Mouse (Mus musculus) MEL (cell line): ENCODE data around the gene Mmaa. TPM values are rescaled to one million over a fixed set of nuclear protein-coding genes. Genes with fewer than 3 reads are reported as not detected.

Experiments
- DNase-seq: peaks from one replicate; pipeline ENCODE4 v3.0.0; 2011; ENCODE audit warnings: low read depth, low spot score
- H3K27ac ChIP-seq: 2 replicates; pipeline ENCODE4 v1.5.1; 2012; ENCODE audit warnings: low read depth, mild to moderate bottlenecking, control low read depth, low read length, moderate library complexity; ENCODE audit not compliant: control insufficient read depth
- H3K27me3 ChIP-seq, 2 experiments: fragments of 150-350 bp in 1 of 2; sonication (generic) in 1 of 2; 2 replicates each; pipeline ENCODE4 v1.6.1; 2012; ENCODE audit warnings: low read length in 2 of 2, mild to moderate bottlenecking in 2 of 2, improper control_type of control experiment in 1 of 2, moderate library complexity in 1 of 2; ENCODE audit not compliant: insufficient read depth in 2 of 2, control insufficient read depth in 1 of 2
- H3K36me3 ChIP-seq, 2 experiments: 2 replicates each; pipeline ENCODE4 v1.6.1; 2012 to 2014; ENCODE audit warnings: low read length in 2 of 2, improper control_type of control experiment in 1 of 2, inconsistent platforms in 1 of 2, mild to moderate bottlenecking in 1 of 2; ENCODE audit not compliant: insufficient read depth in 2 of 2, control insufficient read depth in 1 of 2
- H3K4me1 ChIP-seq, 2 experiments: fragments of 150-350 bp in 1 of 2; sonication (generic) in 1 of 2; 2 replicates each; pipeline ENCODE4 v1.6.1; 2012; ENCODE audit warnings: low read length in 2 of 2, improper control_type of control experiment in 1 of 2, mild to moderate bottlenecking in 1 of 2; ENCODE audit not compliant: insufficient read depth in 2 of 2, control insufficient read depth in 1 of 2
- H3K4me3 ChIP-seq, 2 experiments: fragments of 150-350 bp in 1 of 2; sonication (generic) in 1 of 2; 2 replicates each; pipeline ENCODE4 v1.5.1; 2012; ENCODE audit warnings: low read depth in 2 of 2, low read length in 2 of 2, mild to moderate bottlenecking in 2 of 2, moderate library complexity in 2 of 2, control low read depth in 1 of 2, improper control_type of control experiment in 1 of 2; ENCODE audit not compliant: control insufficient read depth in 1 of 2, insufficient read depth in 1 of 2
- H3K79me2 ChIP-seq: 2 replicates; pipeline ENCODE4 v1.6.1; 2012; ENCODE audit warnings: mild to moderate bottlenecking, low read length, moderate library complexity; ENCODE audit not compliant: control insufficient read depth, poor library complexity, insufficient read depth
- H3K9ac ChIP-seq: 2 replicates; pipeline ENCODE4 v1.6.1; 2012; ENCODE audit warnings: low read depth, mild to moderate bottlenecking, control low read depth, low read length, moderate library complexity; ENCODE audit not compliant: control insufficient read depth, poor library complexity, severe bottlenecking
- H3K9me3 ChIP-seq: fragments of 150-350 bp; sonication (generic); replicated peaks from 2 replicates; pipeline ENCODE4 v1.6.1; 2012; ENCODE audit warnings: mild to moderate bottlenecking, low read length, improper control_type of control experiment, moderate library complexity; ENCODE audit not compliant: insufficient read depth
- BHLHE40 ChIP-seq: IDR thresholded peaks from 2 replicates; pipeline ENCODE4 v1.6.1; 2012; ENCODE audit warnings: low read depth, mild to moderate bottlenecking, inconsistent platforms, low read length, improper control_type of control experiment, borderline replicate concordance
- E2F4 ChIP-seq: IDR thresholded peaks from 2 replicates; pipeline ENCODE4 v1.6.1; 2011; ENCODE audit warnings: low read depth, low read length, improper control_type of control experiment, borderline replicate concordance
- ETS1 ChIP-seq: IDR thresholded peaks from 2 replicates; pipeline ENCODE4 v1.6.1; 2012; ENCODE audit warnings: low read depth, mild to moderate bottlenecking, inconsistent platforms, low read length, improper control_type of control experiment, moderate library complexity
- HCFC1 ChIP-seq: IDR thresholded peaks from 2 replicates; pipeline ENCODE4 v1.6.1; 2012; ENCODE audit warnings: low read depth, mild to moderate bottlenecking, inconsistent platforms, low read length, improper control_type of control experiment, moderate library complexity
- JUND ChIP-seq: IDR thresholded peaks from 2 replicates; pipeline ENCODE4 v1.6.1; 2011; ENCODE audit warnings: low read depth, mild to moderate bottlenecking, improper control_type of control experiment, low read length
- KAT2A ChIP-seq: conservative IDR thresholded peaks from 2 replicates; pipeline ENCODE4 v1.6.1; 2012; ENCODE audit warnings: low read depth, low read length, improper control_type of control experiment, inconsistent platforms
- MAFK ChIP-seq: IDR thresholded peaks from 2 replicates; pipeline ENCODE4 v1.6.1; 2011; ENCODE audit warnings: low read depth, mild to moderate bottlenecking, low read length, improper control_type of control experiment, borderline replicate concordance
- MAX ChIP-seq: IDR thresholded peaks from 2 replicates; pipeline ENCODE4 v1.6.1; 2011; ENCODE audit warnings: low read length, improper control_type of control experiment
- MAZ ChIP-seq: IDR thresholded peaks from 2 replicates; pipeline ENCODE4 v1.6.1; 2012; ENCODE audit warnings: low read depth, mild to moderate bottlenecking, inconsistent platforms, low read length, improper control_type of control experiment
- MXI1 ChIP-seq: IDR thresholded peaks from 2 replicates; pipeline ENCODE4 v1.6.1; 2011; ENCODE audit warnings: mild to moderate bottlenecking, low read depth, low read length, improper control_type of control experiment
- MYC ChIP-seq: IDR thresholded peaks from 2 replicates; pipeline ENCODE4 v1.6.1; 2011; ENCODE audit warnings: low read depth, mild to moderate bottlenecking, low read length, improper control_type of control experiment, moderate library complexity
- NELFE ChIP-seq: IDR thresholded peaks from 2 replicates; pipeline ENCODE4 v1.6.1; 2011; ENCODE audit warnings: low read depth, low read length, improper control_type of control experiment
- NRF1 ChIP-seq: IDR thresholded peaks from 2 replicates; pipeline ENCODE4 v1.6.1; 2014; ENCODE audit warnings: low read depth, mild to moderate bottlenecking, inconsistent platforms, low read length, improper control_type of control experiment, moderate library complexity; ENCODE audit not compliant: poor library complexity, insufficient read depth, severe bottlenecking
- POLR2AphosphoS5 ChIP-seq: IDR thresholded peaks from 2 replicates; pipeline ENCODE4 v1.6.1; 2012; ENCODE audit warnings: low read depth, borderline replicate concordance, mild to moderate bottlenecking, inconsistent platforms, low read length, moderate library complexity, mixed read lengths
- RAD21 ChIP-seq: IDR thresholded peaks from 2 replicates; pipeline ENCODE4 v1.6.1; 2011; ENCODE audit warnings: mild to moderate bottlenecking, low read depth, low read length, improper control_type of control experiment
- RCOR1 ChIP-seq: IDR thresholded peaks from 2 replicates; pipeline ENCODE4 v1.6.1; 2012; ENCODE audit warnings: low read depth, mild to moderate bottlenecking, inconsistent platforms, low read length, improper control_type of control experiment
- TAL1 ChIP-seq: IDR thresholded peaks from 2 replicates; pipeline ENCODE4 v1.6.1; 2012; ENCODE audit warnings: mild to moderate bottlenecking, inconsistent platforms, low read length, moderate library complexity, mixed read lengths
- TBP ChIP-seq: IDR thresholded peaks from 2 replicates; pipeline ENCODE4 v1.8.0; 2011; ENCODE audit warnings: low read depth, low read length, improper control_type of control experiment
- TCF12 ChIP-seq: IDR thresholded peaks from 2 replicates; pipeline ENCODE4 v1.6.1; 2014; ENCODE audit warnings: low read depth, mild to moderate bottlenecking, inconsistent platforms, low read length, improper control_type of control experiment, moderate library complexity
- UBTF ChIP-seq: IDR thresholded peaks from 2 replicates; pipeline ENCODE4 v1.6.1; 2012; ENCODE audit warnings: low read depth, mild to moderate bottlenecking, inconsistent platforms, low read length, improper control_type of control experiment, moderate library complexity, borderline replicate concordance; ENCODE audit not compliant: insufficient read depth
- USF1 ChIP-seq: IDR thresholded peaks from 2 replicates; pipeline ENCODE4 v1.6.1; 2014; ENCODE audit warnings: low read depth, mild to moderate bottlenecking, inconsistent platforms, low read length, improper control_type of control experiment, moderate library complexity
- USF2 ChIP-seq, 2 experiments: IDR thresholded peaks; 2 replicates each; pipeline ENCODE4 v1.6.1; 2011 to 2012; ENCODE audit warnings: improper control_type of control experiment in 2 of 2, low read length in 2 of 2, borderline replicate concordance in 1 of 2, inconsistent platforms in 1 of 2, low read depth in 1 of 2, mild to moderate bottlenecking in 1 of 2; ENCODE audit not compliant: insufficient read depth in 1 of 2
- ZMIZ1 ChIP-seq: IDR thresholded peaks from 2 replicates; pipeline ENCODE4 v1.6.1; 2012; ENCODE audit warnings: low read depth, mild to moderate bottlenecking, inconsistent platforms, low read length, improper control_type of control experiment, moderate library complexity
- polyA plus RNA-seq, 2 experiments: library from polyadenylated mRNA; stranded (reverse) in 1 of 2; unstranded in 1 of 2; fragments of >175 nt in 1 of 2; fragments of >200 nt in 1 of 2; gene quantifications; 2 replicates each; pipeline versions ENCODE4 v1.2.1 to v1.2.4; 2012; ENCODE audit warnings: low replicate concordance in 2 of 2, low read depth in 1 of 2; ENCODE audit not compliant: insufficient read length in 2 of 2, insufficient read depth in 1 of 2, missing spikeins in 1 of 2
- total RNA-seq: library from RNA; depleted of rRNA; stranded (reverse); fragments of 300-350 nt; gene quantifications from 2 replicates; pipeline ENCODE4 v1.2.3, GENCODE M21; 2012

Mmaa gene
- total and polyA plus RNA-seq, 3 experiments = 3.2 to 6.8 TPM; not detected in 1

DNA sequence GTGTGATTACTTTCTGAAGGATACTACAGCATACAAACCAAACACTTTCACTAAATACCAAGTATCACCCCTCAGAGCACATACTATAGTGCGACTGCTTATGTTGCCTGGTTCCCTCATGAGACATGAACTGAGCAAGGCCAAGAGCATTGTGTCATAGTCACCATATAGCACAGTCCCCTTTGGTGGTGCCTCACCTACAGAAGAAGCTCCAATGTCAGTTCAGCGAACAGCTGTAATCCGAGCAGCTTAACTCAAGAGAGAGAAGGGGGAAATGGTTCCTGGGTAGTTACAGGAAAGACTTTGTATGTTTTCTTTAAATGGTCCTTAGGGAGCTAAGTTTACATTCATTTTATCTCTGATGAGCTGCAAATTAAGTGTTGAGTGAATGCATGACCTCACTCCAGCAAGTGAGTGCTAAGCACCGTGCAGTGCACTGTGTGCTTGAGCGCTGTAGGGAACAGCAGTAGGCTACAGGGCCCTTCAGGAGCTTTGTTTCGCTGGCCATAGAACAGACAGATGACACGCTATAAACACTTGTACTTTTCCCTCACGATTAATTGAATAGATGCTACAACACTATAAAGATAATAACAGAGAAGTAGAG, 17.4 kb downstream of the Mmaa start:
- TF ChIP-seq E2F4 (no peak), MAX (no peak), KAT2A (no peak), NRF1 (no peak), POLR2AphosphoS5 (no peak), TCF12 (no peak), HCFC1 (no peak), MYC (no peak)
- TF ChIP-seq, all 39 proteins: peak for 0
- no peak overlapping the region for H3K4me3 ChIP-seq
- H3K9ac ChIP-seq = no peak overlapping the region
- DNase-seq = no peak
- H3K36me3 ChIP-seq = no peaks in the 10 kb centered on the region
- no peaks in the 10 kb centered on the region for H3K9me3 ChIP-seq
- H3K79me2 ChIP-seq = no peaks in the 10 kb centered on the region
- H3K27me3 ChIP-seq = no peaks in the 10 kb centered on the region
- no peaks in the 10 kb centered on the region for H3K4me1 ChIP-seq
- H3K27ac ChIP-seq = no peak overlapping the region

GRCm38 (mm10) chr8:79274940-79275339, 19.8 kb downstream of the Mmaa start:
- no peaks in the 10 kb centered on the region for H3K36me3 ChIP-seq
- no peak for TF ChIP-seq NELFE
- TF ChIP-seq MXI1 = no peak
- TF ChIP-seq ETS1 = no peak
- no peak for TF ChIP-seq ZMIZ1
- no peak for TF ChIP-seq USF1
- TF ChIP-seq TAL1 = no peak
- TF ChIP-seq TBP = no peak
- TF ChIP-seq RCOR1 = no peak
- no peak for TF ChIP-seq TCF12
- TF ChIP-seq MAZ = no peak
- TF ChIP-seq BHLHE40 = no peak
- TF ChIP-seq MAFK = no peak
- no peak for TF ChIP-seq JUND
- TF ChIP-seq UBTF = no peak
- no peak for TF ChIP-seq RAD21
- no peak for TF ChIP-seq USF2 (IDR thresholded peaks at IDR 0.05; ENCODE audit: borderline replicate concordance in 1 of 2, insufficient read depth in 1 of 2, low read depth in 1 of 2, low read length in 2 of 2)
- no peak for DNase-seq

More at GRCm38 (mm10) chr8:79274940-79275339, 19.8 kb downstream of the Mmaa start:
- H3K27me3 ChIP-seq = no peaks in the 10 kb centered on the region
- H3K9ac ChIP-seq = no peak overlapping the region
- H3K27ac ChIP-seq = no peak overlapping the region
- no peaks in the 10 kb centered on the region for H3K4me1 ChIP-seq
- no peak overlapping the region for H3K4me3 ChIP-seq
- H3K79me2 ChIP-seq = no peaks in the 10 kb centered on the region
- H3K9me3 ChIP-seq = no peaks in the 10 kb centered on the region
